Mouse (Mus musculus) CD4-positive, CD25-positive, alpha-beta regulatory T cell (primary cell): ENCODE measurements around the gene Tbc1d10b. TPM values are rescaled to one million over a fixed set of nuclear protein-coding genes. Genes with fewer than 3 reads are reported as not detected.

Experiments
- polyA plus RNA-seq: library from polyadenylated mRNA; unstranded; fragments of 100-300 nt; shearing (Covaris generic); gene quantifications from one replicate; pipeline ENCODE4 v1.2.1, GENCODE M21; 2017

Gene Tbc1d10b
- polyA plus RNA-seq = 73.5 TPM

DNA sequence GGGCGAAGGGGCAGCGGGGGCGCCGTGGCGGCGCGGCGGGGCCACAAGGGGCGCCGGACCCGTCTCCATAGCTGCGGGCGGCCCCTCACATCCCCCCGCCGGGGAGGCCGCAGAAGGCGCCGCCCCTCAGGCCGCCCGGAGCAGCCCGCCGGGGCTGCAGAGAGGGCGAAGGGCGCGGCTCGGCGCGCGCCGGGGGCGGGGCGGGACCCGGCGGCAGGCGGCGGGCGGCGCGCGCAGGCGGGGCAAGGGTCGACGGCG is at the start of gene Tbc1d10b:
Gene Tbc1d10b, minus strand, starts transcription at position 174 of the 258 bp plus-strand sequence.

DNA sequence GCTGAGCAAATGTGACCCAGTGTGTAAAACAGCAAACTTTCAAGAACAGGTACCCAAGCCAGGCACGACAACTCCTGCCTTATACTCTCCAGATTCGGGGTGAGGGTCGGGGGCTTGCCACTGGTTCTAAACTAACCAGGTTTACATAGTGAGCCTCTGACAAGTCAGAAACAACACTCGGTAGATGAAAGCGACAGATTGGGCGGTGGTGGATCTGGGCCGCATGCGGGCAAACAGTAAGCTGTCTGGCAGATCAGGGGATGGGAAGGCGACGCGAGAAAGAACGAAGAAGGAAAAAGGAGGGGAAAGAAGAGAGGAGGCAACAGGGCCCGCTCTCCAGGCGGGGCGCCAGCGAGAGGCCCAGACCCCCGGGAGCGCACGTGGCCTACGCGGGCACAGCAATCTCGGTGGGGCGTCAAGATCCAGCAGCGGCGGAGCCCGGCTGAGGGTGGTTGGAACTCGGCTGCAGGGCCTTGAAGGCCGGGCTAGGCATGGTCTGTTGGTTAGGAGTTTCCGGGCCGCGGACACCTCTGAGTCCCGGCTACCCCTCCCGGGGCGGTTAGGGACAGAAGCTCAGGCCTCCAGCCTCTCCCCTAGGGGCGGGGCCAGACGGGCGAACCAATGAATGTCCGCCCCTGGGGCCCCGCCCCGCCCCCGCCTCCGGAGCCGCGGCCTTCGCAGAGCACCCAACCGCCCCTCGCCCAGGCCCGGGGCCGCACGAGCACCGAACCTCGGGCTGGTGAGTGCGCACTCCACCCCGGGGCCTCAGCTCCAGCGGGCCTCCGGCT is 35.8 kb upstream of the Tbc1d10b start, which contains the start of gene Zfp771:
Gene Zfp771, plus strand, starts transcription at position 405 of the 788 bp plus-strand sequence.

DNA sequence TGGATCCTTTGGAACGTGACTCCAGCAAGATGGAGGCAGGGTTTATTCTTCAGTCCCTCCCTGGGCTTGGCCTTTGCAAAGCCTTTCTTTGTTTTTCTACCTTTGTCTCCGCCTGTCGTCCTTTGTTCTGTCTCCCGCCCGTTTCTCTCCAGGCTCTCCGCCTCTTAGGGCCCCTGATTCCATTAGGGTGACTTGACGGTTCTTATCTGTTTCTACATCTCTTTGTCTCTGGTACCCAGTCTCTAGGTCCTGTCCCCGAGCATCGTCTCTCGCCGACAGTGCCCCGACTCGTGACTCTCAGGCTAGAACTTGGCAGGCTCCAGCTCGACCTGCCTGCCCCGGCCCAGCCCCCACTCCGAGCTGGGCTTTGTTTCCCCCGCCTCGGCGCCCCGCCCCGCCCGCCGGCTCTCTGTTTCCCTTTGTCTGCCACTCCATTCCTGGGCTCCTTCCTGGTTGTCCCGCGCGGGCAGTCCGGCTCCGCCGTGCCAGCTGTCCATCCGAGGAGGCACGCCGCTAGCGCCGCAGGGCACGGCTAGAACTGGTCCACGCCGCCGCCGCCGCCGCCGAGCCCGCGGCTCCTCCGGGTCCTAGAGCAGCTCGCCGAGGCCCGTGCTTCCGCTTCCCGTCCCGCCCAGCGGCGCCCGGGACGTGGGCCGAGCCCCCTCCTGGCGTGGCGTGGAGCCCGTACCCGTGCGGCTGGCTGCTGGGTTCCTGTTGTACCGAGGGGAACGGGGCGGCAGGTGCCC is 24.5 kb upstream of the Tbc1d10b start, which contains the start of the genes Zfp553 and Sept1:
Gene Zfp553, plus strand, starts transcription at position 440 of the 746 bp plus-strand sequence.
Gene Sept1, minus strand, starts transcription at position 509 of the 746 bp plus-strand sequence.

DNA sequence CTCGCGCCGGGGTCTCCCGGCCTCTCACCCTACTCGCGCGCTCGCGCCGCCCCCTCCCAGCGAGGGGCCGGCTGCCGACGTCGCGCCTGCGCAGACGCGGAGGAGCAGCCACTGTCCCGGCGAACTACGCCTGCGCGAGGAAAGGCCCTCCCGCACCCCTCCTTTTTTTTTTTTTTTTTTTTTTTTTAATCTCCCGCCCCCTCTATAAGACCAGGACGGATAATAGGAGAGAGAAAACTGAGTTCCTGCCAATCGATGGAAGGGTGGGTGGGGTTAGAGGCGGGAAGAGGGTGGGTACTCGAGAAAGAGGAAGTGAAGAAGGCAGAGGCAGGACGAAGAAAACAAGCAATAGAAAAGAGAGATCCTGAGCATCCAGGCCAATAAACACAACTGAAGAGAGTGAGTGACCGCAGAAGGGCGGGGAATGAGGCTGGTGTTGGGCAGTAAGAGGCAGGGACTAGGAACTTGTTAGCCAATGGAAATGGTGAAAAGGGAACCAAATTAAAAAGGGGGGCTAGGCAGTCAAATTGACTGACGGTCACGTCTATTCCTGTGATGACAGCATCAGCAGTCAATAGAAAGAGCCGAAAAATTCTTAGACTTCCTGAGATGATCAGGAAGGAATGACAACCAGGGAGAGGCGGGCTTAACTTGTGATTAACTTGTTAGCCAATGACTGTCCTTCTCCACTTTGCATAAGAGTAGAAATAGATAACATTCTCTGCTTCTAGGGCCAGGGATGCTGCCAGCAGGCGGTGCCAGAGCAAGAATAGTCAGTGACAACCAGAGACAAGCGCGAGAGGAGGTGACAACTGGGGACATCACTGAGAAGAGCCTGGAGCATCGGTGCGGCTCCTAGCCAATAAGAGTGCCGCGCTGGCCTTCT is 528 bp upstream of the Tbc1d10b start, which contains the start of gene Mylpf:
Gene Mylpf, plus strand, starts transcription at position 338 of the 886 bp plus-strand sequence.

DNA sequence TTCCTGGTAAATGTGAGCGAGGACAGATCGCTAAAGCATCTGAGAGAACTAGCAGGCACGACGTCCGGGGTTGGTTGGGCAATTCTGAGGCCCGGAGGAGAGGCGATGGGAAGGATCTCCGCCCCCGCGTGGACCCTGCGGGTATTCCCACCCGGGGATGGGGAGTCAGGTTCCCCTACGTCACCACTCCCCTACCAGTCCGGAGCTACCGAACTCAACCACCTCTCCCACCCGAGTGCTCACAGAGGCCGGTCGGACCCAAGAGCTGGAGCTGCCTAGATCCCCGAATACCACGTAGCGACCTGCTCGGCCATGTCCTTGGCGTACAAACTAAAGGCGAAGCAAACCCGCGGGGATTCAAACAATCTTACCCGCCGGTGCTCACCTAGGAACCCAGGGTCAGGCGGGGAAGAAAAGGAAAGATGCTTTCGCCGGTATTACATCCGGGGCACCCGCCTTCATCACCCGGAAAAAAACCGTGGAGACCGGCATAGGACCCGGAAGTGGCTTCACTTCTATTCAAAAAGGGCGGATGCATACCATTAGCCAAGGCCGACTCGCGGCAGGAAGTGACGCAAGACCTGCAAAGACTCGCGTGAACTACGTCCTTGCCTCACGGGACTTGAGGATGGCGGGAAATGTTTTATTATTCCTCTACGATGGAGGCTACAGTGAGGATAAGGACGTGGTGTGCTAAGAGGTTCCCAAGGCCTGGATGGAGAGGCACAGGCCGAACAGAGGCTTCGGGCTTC is 12.5 kb downstream of the Tbc1d10b start, which contains the start of gene Cd2bp2:
Gene Cd2bp2, minus strand, starts transcription at position 507 of the 752 bp plus-strand sequence.

Other genes with a start within 250 kb of the Tbc1d10b start
- 306 TPM for gene Cdipt, start 232.6 kb downstream of the Tbc1d10b start, polyA plus RNA-seq
- 0.89 TPM for gene Cdiptos, start 232.4 kb downstream of the Tbc1d10b start, polyA plus RNA-seq
- gene Mvp, start 193.8 kb downstream of the Tbc1d10b start, polyA plus RNA-seq = 39.6 TPM
- 1.6 TPM for gene Pagr1b, start 192.0 kb downstream of the Tbc1d10b start, polyA plus RNA-seq
- gene Pagr1a, start 191.1 kb downstream of the Tbc1d10b start, polyA plus RNA-seq = 122 TPM
- 42.9 TPM for gene Gm42742, start 187.4 kb downstream of the Tbc1d10b start, polyA plus RNA-seq
- 14.4 TPM for gene Prrt2, start 187.3 kb downstream of the Tbc1d10b start, polyA plus RNA-seq
- 176 TPM for gene Maz, start 181.4 kb downstream of the Tbc1d10b start, polyA plus RNA-seq
- gene Kif22, start 166.0 kb downstream of the Tbc1d10b start, polyA plus RNA-seq = 10.7 TPM
- not detected for gene Zg16, start 121.1 kb downstream of the Tbc1d10b start, polyA plus RNA-seq
- gene AI467606, start 117.1 kb downstream of the Tbc1d10b start, polyA plus RNA-seq = 327 TPM
- 25.5 TPM for gene Qprt, start 86.2 kb downstream of the Tbc1d10b start, polyA plus RNA-seq
- gene Spn, start 70.6 kb downstream of the Tbc1d10b start, polyA plus RNA-seq = 77.9 TPM
- 62.4 TPM for gene Cd2bp2, start 12.4 kb downstream of the Tbc1d10b start, polyA plus RNA-seq
- 19.1 TPM for gene Mylpf, start 422 bp upstream of the Tbc1d10b start, polyA plus RNA-seq
- gene Zfp553, start 24.6 kb upstream of the Tbc1d10b start, polyA plus RNA-seq = 26.6 TPM
- gene Sept1, start 24.7 kb upstream of the Tbc1d10b start, polyA plus RNA-seq = 541 TPM
- 14.6 TPM for gene Zfp771, start 35.8 kb upstream of the Tbc1d10b start, polyA plus RNA-seq
- 38.6 TPM for gene Dctpp1, start 52.2 kb upstream of the Tbc1d10b start, polyA plus RNA-seq
- 43.1 TPM for gene Sephs2, start 65.6 kb upstream of the Tbc1d10b start, polyA plus RNA-seq
- gene Itgal, start 87.8 kb upstream of the Tbc1d10b start, polyA plus RNA-seq = 276 TPM
- 0.32 TPM for gene Zfp768, start 137.1 kb upstream of the Tbc1d10b start, polyA plus RNA-seq
- gene Zfp747, start 167.6 kb upstream of the Tbc1d10b start, polyA plus RNA-seq = 16.9 TPM
- 7.8 TPM for gene 9130019O22Rik, start 178.7 kb upstream of the Tbc1d10b start, polyA plus RNA-seq
- gene E430018J23Rik, start 185.2 kb upstream of the Tbc1d10b start, polyA plus RNA-seq = 7.1 TPM
- gene Zfp764, start 198.4 kb upstream of the Tbc1d10b start, polyA plus RNA-seq = 13.6 TPM
- gene Zfp688, start 213.6 kb upstream of the Tbc1d10b start, polyA plus RNA-seq = 49.9 TPM
- 10.2 TPM for gene Zfp689, start 240.7 kb upstream of the Tbc1d10b start, polyA plus RNA-seq